Mouse (Mus musculus): ENCODE data around the gene Nr1h5.

Nr1h5 gene

GRCm38 (mm10) chr3:102964033-102964432, at the start of gene Nr1h5:
TSS of gene Nr1h5 (minus strand) at chr3:102964133.
- in situ Hi-C loops (cut with MboI, MseI), result no loop called here

DNA sequence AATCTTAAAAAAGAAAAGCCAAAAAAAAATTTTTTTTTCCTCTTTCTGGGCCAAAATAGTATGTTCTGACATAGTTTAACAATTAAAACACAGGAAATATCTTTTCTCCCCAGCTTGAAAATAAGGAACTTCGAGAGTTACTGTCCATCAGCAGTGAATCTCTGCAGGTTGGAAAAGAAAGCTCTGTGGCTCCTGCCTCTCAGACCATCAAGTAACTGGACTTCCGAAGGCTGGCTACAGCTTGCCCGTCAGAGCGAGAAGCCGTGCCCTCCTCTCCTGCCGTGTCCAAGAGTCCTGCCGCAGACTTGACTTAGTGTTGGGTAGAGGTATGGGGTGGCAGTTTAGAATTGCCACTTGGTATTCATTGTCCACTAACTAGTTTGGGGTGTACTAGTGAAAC, 37.7 kb upstream of the Nr1h5 start:
- in situ Hi-C loops (cut with MboI, MseI), result no loop called here

DNA sequence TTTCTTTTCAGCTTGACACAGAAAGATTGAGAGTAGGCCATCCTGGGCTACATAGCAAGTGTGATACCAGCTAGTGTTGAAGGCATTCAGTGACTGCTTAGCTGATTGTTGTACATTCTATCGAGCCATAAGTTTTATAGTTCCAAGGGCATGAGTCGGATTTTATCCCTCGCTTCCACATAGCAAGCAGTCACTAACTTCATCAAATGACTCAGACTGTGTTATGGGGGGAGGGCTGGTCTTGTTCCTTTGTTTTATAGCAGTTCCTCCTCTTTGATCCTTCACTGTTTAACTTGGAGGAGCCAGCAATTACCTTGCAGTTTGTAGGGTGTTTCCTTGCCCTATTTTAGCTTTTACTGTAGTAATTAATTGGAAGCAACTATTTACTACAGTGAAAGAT, 33.7 kb upstream of the Nr1h5 start:
- in situ Hi-C loops (cut with MboI, MseI), result loop anchor here in 1 of 2 experiments (10.0 kb wide), 1 partner anchor 293 kb away; no protein-coding TSS in a partner anchor

DNA sequence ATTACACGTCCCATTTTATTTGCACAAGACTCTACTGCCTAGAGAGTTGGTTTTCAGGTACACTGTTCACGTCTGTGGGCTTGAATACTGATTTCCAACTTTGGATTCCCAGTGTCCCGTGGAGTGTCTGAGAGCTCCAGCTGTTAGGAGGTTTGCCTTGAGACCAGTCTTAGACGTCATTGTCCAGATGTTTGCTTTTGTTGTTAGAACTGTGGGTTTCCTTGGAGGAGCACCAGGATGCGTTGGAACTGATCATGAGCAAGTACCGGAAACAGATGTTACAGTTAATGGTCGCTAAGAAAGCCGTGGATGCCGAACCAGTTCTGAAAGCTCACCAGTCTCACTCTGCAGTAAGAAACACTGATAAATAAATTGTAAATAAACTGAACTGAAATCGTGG, 33.1 kb upstream of the Nr1h5 start:
- in situ Hi-C loops (cut with MboI, MseI), result loop anchor here in 1 of 2 experiments (10.0 kb wide), 1 partner anchor 292 kb away; no protein-coding TSS in a partner anchor

- in situ Hi-C loops (cut with MboI, MseI), result loop anchor here in 1 of 2 experiments (10.0 kb wide), 1 partner anchor 291 kb away; no protein-coding TSS in a partner anchor
Measured at GRCm38 (mm10) chr3:102995605-102996321, 31.8 kb upstream of the Nr1h5 start, which contains the start of gene Sike1. TSS of gene Sike1 (plus strand) at chr3:102995708.

DNA sequence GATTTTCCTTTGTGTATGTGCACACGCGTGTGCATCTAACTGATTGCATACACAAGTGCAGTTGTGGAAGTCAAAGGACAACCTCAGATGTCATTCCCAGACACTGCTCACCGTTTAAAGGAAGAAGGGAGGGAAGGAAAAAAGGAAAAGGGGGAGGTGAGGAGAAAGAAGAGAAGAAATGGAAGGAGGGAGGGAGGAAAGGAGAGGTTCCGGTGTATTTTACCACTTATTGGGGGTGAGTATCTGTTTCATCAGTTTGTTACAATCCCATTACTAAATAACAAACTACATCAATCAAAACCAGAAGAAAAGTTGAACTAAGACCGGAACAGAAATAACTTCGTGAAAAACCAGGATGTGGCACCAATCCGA, 31.3 kb upstream of the Nr1h5 start:
- in situ Hi-C loops (cut with MboI, MseI), result loop anchor here in 1 of 2 experiments (10.0 kb wide), 1 partner anchor 290 kb away; no protein-coding TSS in a partner anchor

DNA sequence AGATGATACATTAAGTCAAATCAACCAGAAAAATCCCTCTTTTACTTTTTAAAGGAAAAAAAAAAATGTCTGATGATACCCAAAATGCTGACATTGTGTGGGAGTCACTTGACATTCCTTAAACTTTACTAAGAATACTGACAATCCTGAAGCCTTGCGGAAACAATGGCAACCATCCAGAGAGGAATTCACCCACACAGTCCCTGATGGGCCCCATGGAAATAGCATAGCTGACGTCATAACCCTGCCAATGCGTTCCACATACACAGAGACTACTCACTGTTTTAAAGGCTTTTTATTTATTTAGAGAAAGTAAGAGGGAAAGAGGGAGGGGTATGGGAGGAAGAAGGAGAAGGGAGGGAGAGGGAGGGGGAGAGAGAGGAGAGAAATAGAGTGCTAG, 29.0 kb upstream of the Nr1h5 start:
- in situ Hi-C loops (cut with MboI, MseI), result loop anchor here in 1 of 2 experiments (10.0 kb wide), 1 partner anchor 288 kb away; no protein-coding TSS in a partner anchor

DNA sequence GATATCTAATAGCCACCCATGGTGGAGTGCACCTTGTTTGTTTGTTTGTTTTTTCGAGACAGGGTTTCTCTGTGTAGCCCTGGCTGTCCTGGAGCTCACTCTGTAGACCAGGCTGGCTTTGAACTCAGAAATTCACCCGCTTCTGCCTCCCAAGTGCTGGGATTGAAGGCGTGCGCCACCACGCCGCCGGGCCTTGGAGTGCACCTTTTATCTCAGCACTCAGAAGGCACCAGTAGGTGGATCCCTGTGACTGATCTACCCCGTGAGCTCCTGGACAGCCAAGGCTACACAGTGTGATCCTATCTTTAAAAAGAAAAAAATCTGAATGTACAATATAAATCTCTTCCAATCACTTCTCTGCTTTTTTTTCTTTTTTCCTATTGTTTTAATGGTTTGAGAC, 27.1 kb upstream of the Nr1h5 start:
- in situ Hi-C loops (cut with MboI, MseI), result loop anchor here in 1 of 2 experiments (10.0 kb wide), 1 partner anchor 286 kb away; no protein-coding TSS in a partner anchor

DNA sequence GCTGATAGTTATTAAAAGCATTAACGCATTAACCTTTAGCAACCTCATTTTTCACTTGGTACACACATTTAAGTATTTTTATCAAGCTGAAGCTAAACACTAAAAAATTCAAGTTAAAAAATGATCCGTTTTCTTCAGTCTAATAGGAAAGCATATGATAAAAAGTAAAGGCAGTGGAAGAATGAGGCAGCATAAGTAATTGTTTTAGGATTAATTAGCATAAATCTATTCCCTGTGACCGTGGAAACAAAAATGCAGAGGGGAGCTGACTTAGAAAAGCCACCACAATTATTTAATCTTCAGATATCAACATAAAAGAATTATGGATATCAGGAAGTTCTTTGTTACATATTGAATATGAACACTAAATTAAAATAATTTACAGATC, 16.4 kb upstream of the Nr1h5 start:
- in situ Hi-C loops (cut with MboI, MseI), result no loop called here

DNA sequence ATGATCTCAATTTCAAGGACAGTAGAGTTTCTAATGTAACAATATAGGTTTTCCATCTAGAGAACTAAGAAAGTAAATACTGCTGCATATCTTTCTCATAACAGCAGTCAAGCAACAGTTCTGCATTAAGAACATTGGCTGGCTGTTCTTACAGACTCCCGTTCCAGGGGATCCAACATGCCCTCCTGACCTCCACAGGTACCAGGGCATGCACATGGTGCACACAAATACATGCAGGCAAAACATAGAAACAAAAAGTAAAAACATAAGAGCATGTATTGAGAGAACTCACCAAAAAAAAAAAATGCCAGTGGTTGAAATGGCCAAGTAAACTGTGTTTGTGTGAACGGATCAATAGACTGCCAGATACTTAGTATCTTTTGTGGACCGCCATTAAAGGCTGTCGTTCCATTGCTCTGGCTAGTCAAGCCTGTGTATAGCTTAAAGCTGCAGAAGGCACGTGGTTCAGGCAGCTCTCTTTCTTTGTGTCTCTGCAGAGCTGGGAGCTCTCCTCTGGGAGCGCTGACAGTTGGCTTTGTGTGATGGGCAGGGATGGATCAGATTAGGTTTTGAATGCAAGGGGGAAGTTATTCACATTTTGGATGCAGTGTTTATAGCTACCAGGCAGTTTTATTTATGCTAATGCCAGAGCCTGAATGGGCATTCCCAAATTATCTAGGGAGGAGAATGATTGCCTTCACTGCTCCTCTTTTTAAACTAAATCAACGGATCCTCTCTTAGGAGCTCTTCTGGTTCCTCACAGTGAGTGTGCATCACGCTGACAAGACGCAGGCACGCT, 15.8 kb upstream of the Nr1h5 start:
- in situ Hi-C loops (cut with MboI, MseI), result no loop called here

GRCm38 (mm10) chr3:102976906-102977305, 13.0 kb upstream of the Nr1h5 start:
- in situ Hi-C loops (cut with MboI, MseI), result no loop called here

DNA sequence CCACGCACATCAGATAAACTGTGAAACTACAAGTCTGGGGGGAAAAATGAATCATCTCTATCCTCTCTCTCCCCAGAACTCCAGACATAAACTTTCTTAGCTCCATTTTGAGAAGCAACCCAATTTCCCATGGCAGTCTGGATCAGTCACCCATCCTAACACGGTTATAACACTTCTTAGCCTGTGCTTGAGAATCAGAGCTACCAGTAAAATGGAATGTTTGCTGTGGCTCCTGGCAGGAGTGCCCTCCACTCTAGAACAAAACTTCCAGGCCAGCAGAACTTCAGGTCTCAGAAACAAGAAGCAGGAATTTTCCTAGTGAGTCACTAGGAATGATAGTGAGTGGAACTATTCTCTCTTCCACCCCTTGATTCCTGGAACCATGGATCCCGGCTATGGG, 6.6 kb upstream of the Nr1h5 start:
- in situ Hi-C loops (cut with MboI, MseI), result no loop called here

DNA sequence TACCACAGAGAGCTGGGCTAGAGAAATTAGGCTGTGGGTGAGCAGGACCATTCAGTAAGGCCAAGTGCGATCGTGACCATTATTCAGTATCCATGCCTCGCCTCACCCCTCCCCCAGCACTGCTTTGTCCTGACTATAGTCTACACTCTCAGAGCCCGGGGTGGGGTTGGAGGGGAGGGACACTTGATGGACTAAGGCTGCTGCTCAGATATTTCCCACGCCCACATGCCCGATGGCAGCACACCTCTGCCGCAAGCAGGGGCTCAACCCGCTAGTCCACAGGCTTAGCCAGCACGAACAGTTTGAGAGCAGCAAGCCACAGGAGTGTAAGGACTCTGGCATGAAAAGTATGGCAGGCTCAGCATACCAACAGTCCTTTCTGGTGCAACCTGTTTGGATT, 6.1 kb upstream of the Nr1h5 start:
- in situ Hi-C loops (cut with MboI, MseI), result no loop called here

GRCm38 (mm10) chr3:102955596-102955995, 8.3 kb downstream of the Nr1h5 start:
- in situ Hi-C loops (cut with MboI, MseI), result no loop called here

GRCm38 (mm10) chr3:102955143-102955542, 8.8 kb downstream of the Nr1h5 start:
- in situ Hi-C loops (cut with MboI, MseI), result no loop called here

DNA sequence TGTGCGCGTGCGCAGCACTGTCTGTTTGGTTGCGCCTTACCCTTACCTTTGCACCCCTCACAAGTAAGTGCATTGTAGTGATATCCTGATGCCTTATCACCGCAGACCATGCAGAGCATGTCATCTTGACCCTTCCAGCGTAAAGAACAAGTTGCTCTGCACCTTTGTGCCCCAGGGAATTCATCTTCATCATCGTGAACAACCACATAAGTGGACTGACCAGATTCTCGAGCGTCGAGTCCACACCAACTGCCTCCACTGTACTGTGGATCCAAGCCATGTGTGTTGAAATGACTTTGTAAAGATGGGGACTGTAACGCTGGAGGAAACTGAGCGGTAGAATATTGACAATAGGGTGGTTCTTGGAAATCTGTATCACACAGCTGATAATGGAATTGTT, 9.5 kb downstream of the Nr1h5 start:
- in situ Hi-C loops (cut with MboI, MseI), result no loop called here

GRCm38 (mm10) chr3:102946861-102947260, 17.1 kb downstream of the Nr1h5 start:
- in situ Hi-C loops (cut with MboI, MseI), result loop anchor here in 1 of 2 experiments (10.0 kb wide), 1 partner anchor 1622 kb away; no protein-coding TSS in a partner anchor

GRCm38 (mm10) chr3:102946312-102946711, 17.6 kb downstream of the Nr1h5 start:
- in situ Hi-C loops (cut with MboI, MseI), result loop anchor here in 1 of 2 experiments (10.0 kb wide), 1 partner anchor 1622 kb away; no protein-coding TSS in a partner anchor

GRCm38 (mm10) chr3:102938100-102938499, 25.8 kb downstream of the Nr1h5 start:
- in situ Hi-C loops (cut with MboI, MseI), result no loop called here

DNA sequence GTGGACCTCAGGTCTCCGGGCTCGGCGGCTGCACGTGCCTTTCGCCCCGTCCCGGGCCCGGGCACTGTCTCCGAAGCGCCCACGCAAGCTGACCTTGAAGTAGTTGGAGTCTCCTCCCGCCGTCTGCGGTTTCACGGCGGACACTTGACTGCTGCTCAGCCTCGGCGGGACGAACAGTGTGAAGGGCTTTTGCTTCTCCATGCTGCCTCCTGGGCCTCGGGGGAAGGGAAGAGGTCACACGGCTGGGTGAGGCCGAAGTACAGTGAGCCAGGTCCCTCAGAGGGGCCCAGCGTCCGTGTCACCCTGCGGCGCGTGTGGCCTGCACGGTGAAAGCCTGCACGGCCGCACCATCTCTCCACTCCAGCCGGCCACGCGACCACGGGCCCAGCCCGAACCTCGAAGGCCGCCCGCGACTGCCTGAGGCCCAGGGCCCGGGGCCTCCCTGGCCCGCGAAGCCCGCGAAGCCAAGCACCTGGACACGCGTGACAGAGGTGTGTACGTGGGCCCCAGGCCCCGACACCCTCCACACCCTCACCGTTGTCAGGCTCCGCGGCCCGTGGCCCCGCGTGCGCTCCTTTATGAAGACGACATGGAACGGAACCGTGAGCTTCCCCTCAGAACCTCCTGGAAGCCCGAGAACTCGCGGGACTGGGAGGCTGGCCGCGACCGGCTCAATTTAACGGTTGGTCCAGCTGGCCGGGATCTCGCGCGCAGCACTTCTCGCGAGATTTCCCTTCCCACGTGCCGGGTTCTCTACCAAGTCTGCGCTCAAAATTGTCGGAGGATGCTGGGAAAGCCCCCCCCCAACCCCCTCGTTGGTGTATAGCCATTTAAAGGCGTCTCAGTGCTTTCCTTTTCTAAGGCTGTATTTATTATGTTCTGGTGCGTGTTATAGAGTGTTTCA, 28.2 kb downstream of the Nr1h5 start, which contains the start of gene Sycp1:
TSS of gene Sycp1 (minus strand) at position 650 of the 904 bp plus-strand sequence.
- in situ Hi-C loops (cut with MboI, MseI), result no loop called here

- in situ Hi-C loops (cut with MboI, MseI), result no loop called here
Measured at GRCm38 (mm10) chr3:102899136-102899535, 64.8 kb downstream of the Nr1h5 start.
